Mouse (Mus musculus) liver, embryonic 14 days (tissue): ENCODE data around the gene Sun1. TPM values are rescaled to one million over a fixed set of nuclear protein-coding genes. Genes with fewer than 3 reads are reported as not detected.

Experiments
- polyA plus RNA-seq: library from polyadenylated mRNA; depleted of rRNA; stranded (reverse); fragments of >200 nt; gene quantifications from 2 replicates; pipeline ENCODE4 v1.2.3, GENCODE M21; 2012; rRNA removed

Gene Sun1
- 16.0 and 18.4 TPM in 2 replicates for polyA plus RNA-seq

DNA sequence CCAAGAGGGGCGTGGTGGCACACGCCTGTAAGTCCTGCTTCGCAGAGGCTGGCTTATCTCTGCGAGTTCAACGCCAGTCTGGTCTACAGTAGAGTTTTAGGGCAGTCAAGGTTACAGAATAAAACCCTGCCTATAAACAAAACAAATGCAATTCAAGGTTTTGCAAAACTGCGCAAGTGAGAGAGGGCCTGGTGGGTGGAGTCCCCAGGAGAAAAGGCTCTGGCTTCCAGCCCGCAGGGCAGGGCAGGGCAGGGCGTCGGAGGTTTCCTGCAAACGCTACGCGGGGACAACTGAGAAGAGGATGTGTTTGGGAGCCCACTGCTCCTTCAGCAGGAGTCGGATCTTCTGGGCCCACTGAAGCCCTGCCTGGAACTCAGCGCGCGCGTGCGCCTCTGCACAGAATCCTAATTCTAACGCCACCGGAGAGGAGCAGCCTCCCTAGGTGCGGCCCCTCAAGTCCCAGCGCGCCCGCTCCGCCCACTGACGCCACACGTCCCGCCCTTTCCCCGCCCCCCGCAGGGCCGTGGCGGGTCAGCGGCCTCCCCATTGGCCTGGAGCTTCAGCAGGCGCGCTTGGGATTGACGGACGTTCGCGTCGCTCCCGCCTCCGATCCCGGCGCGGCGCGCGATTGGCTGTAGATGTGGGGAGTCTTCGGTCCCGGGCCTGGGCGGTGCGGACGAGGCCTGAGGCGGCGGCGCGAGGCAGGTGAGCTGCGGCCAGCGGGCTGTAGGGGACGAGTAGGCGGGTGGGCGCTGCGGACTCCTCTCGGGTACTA, at the start of gene Sun1:
Sun1 (plus strand) TSS at position 643 of the 775 bp plus-strand sequence.

DNA sequence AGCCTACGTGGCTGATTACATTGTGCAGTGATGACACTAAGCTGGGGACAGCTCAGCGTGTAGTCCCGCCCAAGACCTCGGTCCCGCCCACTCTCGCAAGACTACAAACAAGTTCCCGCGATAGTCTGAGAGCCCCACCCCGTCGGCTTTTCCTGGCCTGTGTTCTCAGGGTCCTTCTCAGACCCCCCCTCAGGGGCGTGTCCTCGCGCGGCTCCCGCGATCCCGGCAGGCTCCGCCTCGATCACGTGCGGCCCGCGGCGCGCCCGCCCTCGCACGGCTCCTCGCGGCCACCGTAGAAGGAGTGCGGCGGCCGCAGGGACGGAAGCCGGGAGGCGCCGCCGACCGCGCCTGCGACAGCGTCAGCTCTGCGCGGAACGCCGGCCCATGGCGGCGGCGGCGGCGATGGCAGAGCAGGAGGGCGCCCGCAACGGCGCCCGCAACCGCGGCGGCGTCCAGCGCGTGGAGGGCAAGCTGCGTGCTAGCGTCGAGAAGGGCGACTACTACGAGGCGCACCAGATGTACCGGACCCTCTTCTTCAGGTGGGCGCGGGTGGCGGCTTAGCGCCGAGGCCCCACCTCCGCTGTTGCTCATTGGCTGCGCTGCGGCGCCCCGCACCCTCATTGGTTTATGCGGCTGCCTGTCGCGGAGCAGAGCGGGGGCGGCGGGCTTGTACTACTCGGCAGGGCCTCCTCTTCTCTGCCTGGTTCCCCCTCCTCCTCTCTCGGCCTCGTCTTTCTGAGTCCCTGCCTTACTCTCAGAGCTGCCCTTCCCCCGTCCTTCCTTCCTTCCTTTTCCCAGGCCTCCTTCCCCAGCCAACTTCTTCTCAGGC, 51.9 kb downstream of the Sun1 start, which contains the start of gene Get4:
Get4 (plus strand) TSS at position 244 of the 829 bp plus-strand sequence.

Other genes with a start within 250 kb of the Sun1 start
- 0.38 and 0.57 TPM in 2 replicates for gene Pdgfa, start 203.3 kb upstream of the Sun1 start, polyA plus RNA-seq
- 0.62 and 0.63 TPM in 2 replicates for gene Prkar1b, start 50.6 kb upstream of the Sun1 start, polyA plus RNA-seq
- gene Dnaaf5, start 50.4 kb upstream of the Sun1 start, polyA plus RNA-seq: 5.3 and 6.4 TPM in 2 replicates
- gene Get4, start 51.7 kb downstream of the Sun1 start, polyA plus RNA-seq: 54.0 and 62.4 TPM in 2 replicates
- gene Adap1, start 125.0 kb downstream of the Sun1 start, polyA plus RNA-seq: 2.7 and 4.0 TPM in 2 replicates
- 20.6 and 26.3 TPM in 2 replicates for gene Cox19, start 150.8 kb downstream of the Sun1 start, polyA plus RNA-seq
- 0.10 TPM in 1 of 2 replicates, not detected in the other for gene Cyp2w1, start 152.0 kb downstream of the Sun1 start, polyA plus RNA-seq
- 12.0 and 14.9 TPM in 2 replicates for gene Gpr146, start 177.1 kb downstream of the Sun1 start, polyA plus RNA-seq
- gene C130050O18Rik, start 204.6 kb downstream of the Sun1 start, polyA plus RNA-seq: 0.68 and 1.0 TPM in 2 replicates
- 0.03 and 0.09 TPM in 2 replicates for gene Gper1, start 222.5 kb downstream of the Sun1 start, polyA plus RNA-seq